Mouse (Mus musculus) midbrain, embryonic 16.5 days (tissue): ENCODE results near the gene Morf4l1. TPM values are rescaled to one million over a fixed set of nuclear protein-coding genes. Genes with fewer than 3 reads are reported as not detected.
"Not testable (repeated sequence)": the region's sequence is repeated elsewhere in the genome, so short reads cannot be mapped to it uniquely, and the experiment has no call there.

ENCODE experiments used
- ATAC-seq: fragments of 200-750 bp; cut with Nextera tagmentation; 2 replicates; pipeline ENCODE4 v1.8.0; 2017; ENCODE audit warnings: moderate TSS enrichment
- H3K27ac ChIP-seq: fragments of 300-500 bp; sonication (generic); 2 replicates; pipeline ENCODE4 v1.5.1; 2014; ENCODE audit warnings: mild to moderate bottlenecking, low read length, mixed read lengths
- H3K27me3 ChIP-seq: fragments of 300-500 bp; sonication (generic); 2 replicates; pipeline ENCODE4 v1.6.1; 2014; ENCODE audit warnings: low read depth, low read length, mixed read lengths; ENCODE audit not compliant: control insufficient read depth, insufficient read depth
- H3K36me3 ChIP-seq: fragments of 300-500 bp; sonication (generic); 2 replicates; pipeline ENCODE4 v1.6.1; 2014; ENCODE audit warnings: mild to moderate bottlenecking, low read length, moderate library complexity, mixed read lengths; ENCODE audit not compliant: control insufficient read depth, insufficient read depth
- H3K4me1 ChIP-seq: fragments of 300-500 bp; sonication (generic); 2 replicates; pipeline ENCODE4 v1.6.1; 2014; ENCODE audit warnings: mild to moderate bottlenecking, low read length, mixed read lengths; ENCODE audit not compliant: control insufficient read depth, insufficient read depth
- H3K4me2 ChIP-seq: fragments of 300-500 bp; sonication (generic); 2 replicates; pipeline ENCODE4 v1.6.1; 2014; ENCODE audit warnings: mild to moderate bottlenecking, low read length, mixed read lengths
- H3K4me3 ChIP-seq: fragments of 300-500 bp; sonication (generic); 2 replicates; pipeline ENCODE4 v1.5.1; 2014; ENCODE audit warnings: low read depth, mild to moderate bottlenecking, low read length, moderate library complexity, mixed read lengths
- H3K9ac ChIP-seq: fragments of 300-500 bp; sonication (generic); 2 replicates; pipeline ENCODE4 v1.6.1; 2014; ENCODE audit warnings: low read depth, low read length, mixed read lengths
- H3K9me3 ChIP-seq: fragments of 300-500 bp; sonication (generic); replicated peaks from 2 replicates; pipeline ENCODE4 v1.6.1; 2014; ENCODE audit warnings: mild to moderate bottlenecking, low read length, mixed read lengths; ENCODE audit not compliant: control insufficient read depth, poor library complexity, severe bottlenecking
- WGBS: fragments of 180-500 bp; shearing (Covaris S2); extraction: QIAGEN DNeasy Blood & Tissue Kit; methylation state at CpG from one replicate; pipeline ENCODE4 v1.1.7; 2014; 5-methylcytosine and 5-hydroxymethylcytosine counted together
- polyA plus RNA-seq: library from polyadenylated mRNA; unstranded; fragments of >200 nt; fragmentation: Nextera tagmentation; extraction: Ambion mirVana; gene quantifications from 2 replicates; pipeline ENCODE4 v1.2.1, GENCODE M21; 2015

Morf4l1 gene
- polyA plus RNA-seq, 1 experiment from 2014 or later = 665 TPM

DNA sequence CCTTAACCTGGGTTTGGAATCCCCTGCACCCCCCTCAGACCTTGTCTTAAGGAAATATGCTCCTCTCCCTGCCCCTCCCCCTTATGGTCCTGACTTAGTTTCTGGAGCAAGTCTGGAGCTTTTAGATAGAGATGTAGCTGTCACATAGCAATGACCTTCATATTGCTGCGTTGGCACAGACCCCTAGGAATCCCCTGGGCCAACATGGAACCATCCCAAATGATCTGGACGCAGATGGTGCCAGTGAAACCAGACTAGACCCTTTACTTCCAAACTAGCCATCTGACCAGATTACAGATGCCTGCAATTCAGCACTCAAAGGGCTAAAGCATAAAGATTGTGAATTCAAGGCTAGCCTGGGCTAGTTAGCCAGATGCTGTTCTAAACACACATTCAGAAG is 57.9 kb downstream of the Morf4l1 start:
- 90% methylated on average over 2 of the region's 2 CpGs for WGBS
- no peak for ATAC-seq

DNA sequence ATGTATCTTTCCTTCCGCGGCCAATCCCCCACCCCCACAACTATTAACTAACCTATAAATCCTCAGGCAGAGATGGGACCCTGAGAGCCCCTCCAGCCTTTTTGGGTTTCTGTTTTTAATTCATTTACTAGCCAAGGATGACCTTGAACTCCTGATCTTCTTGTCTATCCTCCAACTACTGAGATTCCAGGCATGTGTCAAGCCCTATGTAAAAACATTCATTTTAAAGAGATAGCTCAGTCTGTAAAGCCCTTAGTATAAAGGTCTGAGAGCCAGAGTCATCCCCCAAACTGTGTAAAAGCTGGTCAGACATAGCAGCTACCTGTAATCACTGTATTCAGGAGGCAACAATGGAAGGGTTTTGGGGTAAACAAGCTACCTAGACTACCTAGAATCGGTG is 58.7 kb downstream of the Morf4l1 start:
- no peak overlapping the region for H3K4me3 ChIP-seq
- H3K27me3 ChIP-seq = no peaks in the 10 kb centered on the region
- no peak for ATAC-seq
- no peak overlapping the region for H3K4me2 ChIP-seq
- WGBS = 85% methylated on average over 3 of the region's 3 CpGs
- H3K36me3 ChIP-seq = no peaks in the 10 kb centered on the region
- peaks cover 6% of the 10 kb centered on the region; the same call in 1 of the 2 replicates for H3K4me1 ChIP-seq
- H3K9ac ChIP-seq = no peak overlapping the region
- no peak overlapping the region for H3K27ac ChIP-seq
- H3K9me3 ChIP-seq = no peaks in the 10 kb centered on the region

More for the DNA sequence above, 57.9 kb downstream of the Morf4l1 start:
- Histone ChIP-seq H3K9me3 (no peaks in the 10 kb centered on the region), H3K4me1 (peaks cover 6% of the 10 kb centered on the region; the same call in 1 of the 2 replicates), H3K4me3 (no peak overlapping the region), H3K27ac (no peak overlapping the region), H3K27me3 (no peaks in the 10 kb centered on the region), H3K4me2 (no peak overlapping the region), H3K36me3 (no peaks in the 10 kb centered on the region), H3K9ac (no peak overlapping the region)

DNA sequence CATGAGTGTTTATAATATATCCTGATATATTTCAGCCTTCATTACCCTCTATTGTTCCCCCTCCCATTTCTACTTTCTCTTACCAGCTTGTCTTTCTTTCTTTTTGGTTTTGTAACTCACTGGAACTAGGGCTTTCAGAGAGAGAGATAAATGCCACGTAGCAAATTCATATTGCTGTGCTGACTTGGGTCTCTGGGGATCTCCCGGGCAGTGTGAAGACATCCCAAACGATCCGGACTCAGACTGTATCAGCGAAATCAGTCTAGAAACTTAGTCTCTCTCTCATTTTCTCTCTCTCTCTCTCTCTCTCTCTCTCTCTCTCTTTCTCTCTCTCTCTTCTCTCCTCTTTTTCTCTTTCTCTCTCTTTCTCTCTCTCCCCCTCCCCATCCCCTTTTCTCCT is 59.2 kb downstream of the Morf4l1 start:
- no peak for ATAC-seq
- WGBS = 53% methylated on average over 5 of the region's 5 CpGs
- no peak overlapping the region for H3K4me3 ChIP-seq
- no peaks in the 10 kb centered on the region for H3K27me3 ChIP-seq
- H3K36me3 ChIP-seq = no peaks in the 10 kb centered on the region
- H3K4me1 ChIP-seq = peaks cover 6% of the 10 kb centered on the region; the same call in 1 of the 2 replicates
- H3K4me2 ChIP-seq = no peak overlapping the region
- no peak overlapping the region for H3K9ac ChIP-seq
- no peak overlapping the region for H3K27ac ChIP-seq
- no peaks in the 10 kb centered on the region for H3K9me3 ChIP-seq

DNA sequence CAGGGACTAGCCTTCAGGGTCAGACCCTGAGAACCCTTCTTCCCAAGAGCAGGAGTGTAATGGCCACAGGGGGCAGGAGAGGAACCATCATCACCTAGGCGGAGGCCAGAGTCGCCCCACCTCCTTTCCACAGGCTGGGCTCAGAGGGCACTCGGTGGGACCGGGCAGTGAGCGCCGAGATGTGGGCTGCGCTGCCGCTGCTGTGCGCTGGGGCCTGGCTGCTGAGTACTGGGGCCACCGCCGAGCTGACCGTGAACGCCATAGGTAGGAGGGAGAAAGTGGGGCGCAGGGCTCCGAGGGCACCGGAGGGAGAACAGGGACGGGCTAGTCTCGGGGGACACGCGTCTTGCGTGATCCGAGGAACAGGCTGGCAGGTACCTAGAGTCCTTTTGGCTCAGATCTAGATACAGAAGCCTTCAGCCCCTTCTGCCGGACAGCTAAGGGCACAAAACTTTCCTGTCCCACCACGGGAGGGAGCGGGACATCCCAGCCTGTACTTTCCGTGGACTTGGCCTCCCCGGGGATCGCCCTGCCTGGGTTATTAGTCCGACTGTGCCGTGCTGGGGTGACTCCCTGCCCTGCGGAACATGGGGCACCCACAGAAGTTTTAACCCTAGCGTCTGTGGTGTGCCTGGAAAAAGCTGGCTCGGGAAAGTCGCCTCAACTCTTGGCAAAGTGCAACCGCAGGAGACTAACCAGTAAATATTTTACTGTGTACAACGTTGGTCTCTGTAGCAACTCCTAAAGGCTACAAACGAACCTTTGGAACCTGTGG is 60.0 kb downstream of the Morf4l1 start:
- Histone ChIP-seq H3K4me1 (peaks cover 6% of the 10 kb centered on the region; the same call in 1 of the 2 replicates), H3K27ac (no peak overlapping the region), H3K4me3 (peak overlapping the region; percentile 42), H3K27me3 (no peaks in the 10 kb centered on the region), H3K4me2 (peak overlapping the region; percentile 79), H3K9me3 (no peaks in the 10 kb centered on the region), H3K36me3 (no peaks in the 10 kb centered on the region), H3K9ac (peak overlapping the region; percentile 47)
- peak; percentile 85 for ATAC-seq
- under 1% methylated on average over 37 of the region's 37 CpGs for WGBS

DNA sequence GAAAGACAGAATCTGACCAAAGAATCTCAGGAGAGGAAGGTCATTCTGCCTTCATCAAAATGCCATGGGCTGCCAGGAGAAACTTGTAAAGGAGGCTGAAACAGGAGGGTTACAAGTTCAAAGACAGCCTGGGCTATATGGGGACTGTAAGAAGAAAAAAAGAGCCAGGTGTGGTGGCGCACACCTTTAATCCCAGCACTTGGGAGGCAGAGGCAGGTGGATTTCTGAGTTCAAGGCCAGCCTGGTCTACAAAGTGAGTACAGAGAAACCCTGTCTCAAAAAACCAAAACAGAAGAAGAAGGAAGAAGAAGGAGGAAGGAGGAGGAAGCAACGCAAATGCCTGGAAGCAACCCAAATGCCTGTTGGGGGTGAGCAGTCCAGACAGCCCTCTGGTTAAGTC is 60.7 kb downstream of the Morf4l1 start, which contains the start of gene Ctsh:
Ctsh (plus strand) TSS at position 301 of the 400 bp plus-strand sequence.
- no peak within 1 kb of the TSS for H3K27ac ChIP-seq
- no peaks in the 10 kb centered on the region for H3K36me3 ChIP-seq
- H3K9ac ChIP-seq = peak within 1 kb of the TSS; percentile 47
- H3K4me3 ChIP-seq = peak within 1 kb of the TSS; percentile 42
- peak within 1 kb of the TSS; percentile 79 for H3K4me2 ChIP-seq
- no peaks in the 10 kb centered on the region for H3K27me3 ChIP-seq
- no peaks in the 10 kb centered on the region for H3K9me3 ChIP-seq
- 93% methylated on average over 2 of the region's 2 CpGs for WGBS
- no peak for ATAC-seq
- H3K4me1 ChIP-seq = peaks cover 6% of the 10 kb centered on the region; the same call in 1 of the 2 replicates

DNA sequence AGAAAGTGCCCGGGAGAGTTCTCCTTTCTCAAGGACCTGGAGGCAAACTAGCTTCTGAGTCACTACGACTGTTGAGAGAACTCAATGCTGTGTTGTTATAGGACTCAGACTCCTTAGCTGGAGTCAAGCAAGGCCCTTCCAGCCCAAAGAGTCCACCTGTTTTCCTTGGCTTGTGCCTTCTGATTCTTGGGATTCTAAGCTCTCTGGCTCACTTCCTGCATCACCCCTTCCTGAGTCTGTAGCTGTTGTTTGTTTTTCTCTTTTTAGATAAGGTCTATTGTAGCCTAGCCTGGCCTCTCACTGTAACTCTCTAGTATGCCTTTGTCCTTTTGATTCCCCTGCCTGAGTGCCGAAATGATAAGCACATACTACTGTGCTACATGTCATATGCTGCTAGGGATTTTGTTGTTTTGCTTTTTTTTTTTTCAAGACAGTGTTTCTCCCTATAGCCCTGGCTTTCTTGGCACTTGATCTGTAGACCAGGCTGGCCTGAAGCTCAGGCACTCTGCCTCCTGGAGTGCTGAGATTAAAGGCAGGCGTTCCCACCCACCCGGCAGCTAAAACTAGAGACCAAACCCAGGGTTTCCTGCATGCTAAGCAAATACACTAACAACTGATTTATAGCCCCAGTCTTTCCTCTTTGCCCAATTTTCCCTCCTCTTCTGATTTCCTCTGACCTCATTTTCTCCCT is 66.5 kb downstream of the Morf4l1 start:
- Histone ChIP-seq H3K4me3 (no peak overlapping the region), H3K36me3 (no peaks in the 10 kb centered on the region)
- ATAC-seq = no peak

DNA sequence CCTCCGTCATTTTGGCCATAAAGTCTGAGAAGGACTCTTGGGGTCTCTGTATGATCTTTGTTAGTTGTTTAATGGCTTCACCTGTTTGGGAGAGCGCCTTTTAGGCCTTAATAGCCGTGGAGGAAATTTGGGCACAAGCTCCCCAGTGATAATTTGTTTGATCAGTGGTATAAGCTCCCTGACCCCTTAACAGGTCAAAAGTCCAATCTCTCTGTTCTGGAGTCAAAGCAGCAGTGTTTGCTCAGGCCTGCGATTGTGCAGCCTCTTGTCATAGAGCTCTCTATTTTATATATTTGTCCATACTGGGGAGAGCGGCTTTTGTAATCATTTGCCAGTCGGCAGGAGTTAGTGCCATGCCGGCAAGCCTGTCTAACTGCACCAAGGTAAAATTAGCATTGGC is 69.4 kb downstream of the Morf4l1 start:
- Histone ChIP-seq H3K9me3 (no peaks in the 10 kb centered on the region), H3K36me3 (no peaks in the 10 kb centered on the region), H3K27ac (no peak overlapping the region), H3K9ac (no peak overlapping the region), H3K27me3 (no peaks in the 10 kb centered on the region), H3K4me2 (no peak overlapping the region), H3K4me3 (no peak overlapping the region), H3K4me1 (no peaks in the 10 kb centered on the region)
- ATAC-seq = no peak
- WGBS = 92% methylated on average over 7 of the region's 7 CpGs

More for the DNA sequence above, 66.5 kb downstream of the Morf4l1 start:
- Histone ChIP-seq H3K4me1 (no peaks in the 10 kb centered on the region), H3K9me3 (no peaks in the 10 kb centered on the region), H3K4me2 (no peak overlapping the region), H3K9ac (no peak overlapping the region), H3K27ac (no peak overlapping the region; the same call in 1 of the 2 replicates), H3K27me3 (no peaks in the 10 kb centered on the region)
- 70% methylated on average over 5 of the region's 5 CpGs for WGBS

DNA sequence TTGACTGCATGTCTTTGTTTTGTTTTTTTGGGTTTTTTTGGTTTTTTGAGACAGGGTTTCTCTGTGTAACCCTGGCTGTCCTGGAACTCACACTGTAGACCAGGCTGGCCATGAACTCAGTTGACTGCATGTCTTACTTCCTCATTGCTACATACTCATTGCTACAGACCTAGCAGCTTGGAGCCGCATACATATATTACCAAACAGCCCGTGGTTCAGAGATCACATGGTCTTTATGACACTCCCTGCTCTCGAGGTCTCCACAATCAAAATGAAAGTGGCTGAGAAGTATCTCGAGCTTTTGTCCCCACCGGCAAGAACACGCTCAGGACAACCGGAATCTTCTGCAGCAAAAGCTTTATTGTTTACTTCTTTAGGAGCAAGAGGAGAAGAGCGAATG is 71.7 kb downstream of the Morf4l1 start:
- not testable (repeated sequence) for ATAC-seq

More for the DNA sequence above, 71.7 kb downstream of the Morf4l1 start:
- not testable (repeated sequence) for H3K9me3 ChIP-seq, H3K4me3 ChIP-seq, H3K9ac ChIP-seq, H3K4me2 ChIP-seq, H3K4me1 ChIP-seq, H3K27ac ChIP-seq, H3K27me3 ChIP-seq, H3K36me3 ChIP-seq
- 96% methylated on average over 8 of the region's 8 CpGs for WGBS
